Mouse (Mus musculus) heart, postnatal 0 days (tissue): ENCODE results near the gene Evi5.

Source experiments
- CTCF ChIP-seq: IDR thresholded peaks from 2 replicates; pipeline ENCODE4 v1.5.1; 2016; ENCODE audit warnings: antibody characterized with exemption, control low read depth, low read depth
- EP300 ChIP-seq: IDR thresholded peaks from 2 replicates; pipeline ENCODE4 v1.6.1; 2016; ENCODE audit warnings: antibody characterized with exemption, low read depth

DNA sequence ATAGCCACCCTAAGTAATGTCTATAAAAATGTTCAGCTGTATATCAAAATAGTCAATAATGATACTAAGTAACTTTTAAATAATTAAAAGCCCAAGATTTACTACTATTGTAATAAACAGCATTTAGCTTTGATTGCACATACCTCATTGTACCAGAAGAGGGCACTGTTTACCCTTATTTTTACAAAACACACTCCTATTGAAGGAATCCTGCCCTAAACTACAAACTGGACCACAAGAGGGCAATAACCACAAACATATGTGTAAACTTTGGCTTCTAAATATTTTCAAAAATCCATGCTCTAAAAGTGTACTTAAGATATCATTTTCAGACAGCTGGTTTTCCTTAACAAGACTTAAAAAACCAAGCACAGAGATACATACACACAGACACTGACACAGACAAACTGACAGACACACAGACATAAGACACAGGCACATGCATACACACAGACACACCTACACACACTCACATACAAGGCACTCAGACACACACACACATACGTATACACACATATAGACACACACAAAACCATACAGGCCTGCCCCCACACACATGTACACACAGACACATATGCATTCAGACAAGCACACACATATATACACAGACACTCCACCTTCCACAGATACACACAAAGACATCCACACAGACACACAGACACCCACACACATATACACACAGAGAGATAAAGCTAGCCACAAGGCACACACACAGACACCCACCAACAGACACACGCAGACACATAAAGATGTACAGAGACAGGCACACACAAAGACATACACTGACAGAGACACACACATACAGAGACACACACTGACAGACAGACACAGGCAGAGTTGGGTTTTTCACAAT is 46.7 kb upstream of the Evi5 start:
- TF ChIP-seq EP300 (no peak), CTCF (peak; percentile 98)
